Comparison of ENCODE assay signal across 8 mouse cellular contexts in the genomic region with DNA sequence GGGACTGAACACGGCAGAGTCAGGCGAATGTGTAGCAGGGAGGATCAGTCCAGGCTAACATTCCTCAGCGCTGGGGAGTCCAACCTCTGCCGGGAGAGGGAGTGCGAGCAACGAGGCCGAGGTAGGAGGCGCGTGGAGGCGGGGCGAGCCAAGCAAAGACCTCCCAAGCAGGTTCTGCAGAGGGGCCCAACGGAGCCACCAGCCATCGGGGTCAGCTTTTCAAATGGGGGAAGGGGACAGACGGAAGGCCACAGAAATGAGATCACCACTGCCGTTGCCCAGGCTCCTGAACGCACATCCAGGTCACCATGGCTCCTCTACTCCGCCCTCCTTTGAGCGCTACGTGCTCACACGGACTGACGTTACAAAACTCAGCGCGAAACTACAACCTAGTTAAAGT. TPM values are rescaled to one million over a fixed set of nuclear protein-coding genes. Genes with fewer than 3 reads are reported as not detected.
DNase-seq lines count a peak whose midpoint lies in the region; ATAC-seq and TF ChIP-seq lines count a peak whose summit lies in the region.

No protein-coding gene starts in this region.

- peaks cover 0 to 1% of the 10 kb centered on the region in 2 experiments; a peak in 1 of 4 replicates for H3K4me1 ChIP-seq in ES-E14 (ENCODE audit: control insufficient read depth in 2 of 2, insufficient read depth in 2 of 2, low read length in 2 of 2, poor library complexity in 1 of 2)
- H3K4me1 ChIP-seq in lung, adult 2 months (ENCODE audit: control insufficient read depth, insufficient read depth, low read length) = peaks cover 7% of the 10 kb centered on the region

- no peaks in the 10 kb centered on the region for H3K9me3 ChIP-seq in ES-E14 (ENCODE audit: control insufficient read depth, insufficient read depth, low read depth, low read length)

- ATAC-seq in frontal cortex, adult (ENCODE audit: low TSS enrichment) = peak; percentile 85

- peak overlapping the region; percentile 69 to 84 for H3K4me3 ChIP-seq in ES-E14 (ENCODE audit: insufficient read depth in 1 of 2, low read depth in 1 of 2, low read length in 2 of 2, poor library complexity in 1 of 2, severe bottlenecking in 1 of 2)
- peak overlapping the region; percentile 81 for H3K4me3 ChIP-seq in layer of hippocampus, adult 2 months
- H3K4me3 ChIP-seq in lung, adult 2 months (replicated peaks; ENCODE audit: extremely low read depth, low read depth, low read length) = peak overlapping the region; percentile 71

- no peak overlapping the region for H3K9ac ChIP-seq in ES-E14 (ENCODE audit: insufficient read depth, low read depth, low read length, poor library complexity, severe bottlenecking)

- no peak for TF ChIP-seq POLR2A in lung, adult 2 months (IDR thresholded peaks at IDR 0.05; ENCODE audit: borderline replicate concordance, extremely low read depth, low read depth, low read length)

- DNase-seq in ES-E14 (ENCODE audit: low read depth, low spot score) = no peak
- DNase-seq in cerebellum, adult 9-10 months = peak; percentile 54
- peak; percentile 75 to 85 for DNase-seq in heart, postnatal 36 days
- DNase-seq in layer of hippocampus, adult 2 months (ENCODE audit: low spot score in 2 of 2) = peak; percentile 74 to 77
- DNase-seq in lung, adult 2 months = peak; percentile 73
- peak; percentile 68 for DNase-seq in ovary, adult 18-20 months (ENCODE audit: low spot score)
- DNase-seq in c-Kit-positive CD71-positive TER-119-positive erythroid progenitor cells, embryonic 14.5 days (ENCODE audit: low spot score) = no peak

- H3K27ac ChIP-seq in ES-E14 (ENCODE audit: insufficient read depth, low read depth, low read length, poor library complexity, severe bottlenecking) = no peak overlapping the region
- H3K27ac ChIP-seq in layer of hippocampus, adult 2 months = peak overlapping the region; percentile 94

- TF ChIP-seq CTCF in layer of hippocampus, adult 2 months (conservative IDR thresholded peaks at IDR 0.05) = peak; percentile 77
- peak; percentile 23; the same call in 1 of the 2 replicates for TF ChIP-seq CTCF in lung, adult 2 months (IDR thresholded peaks at IDR 0.05; ENCODE audit: insufficient read depth, low read length)

- in situ Hi-C loops in ES-E14 (cut with MboI; ENCODE audit: low sequenced_read_pairs in 2 of 2, unreplicated experiment in 2 of 2) = loop anchor here (10.0 to 25.0 kb wide), 3 partner anchors 614 to 1436 kb away; no protein-coding TSS in a partner anchor

- intact Hi-C loops in heart, postnatal 36 days (cut with DNase I) = loop anchor here (2.0 to 10.0 kb wide), 6 partner anchors 54 to 1596 kb away; no protein-coding TSS in a partner anchor

- H3K36me3 ChIP-seq in ES-E14 (ENCODE audit: control insufficient read depth, insufficient read depth, low read length, poor library complexity, severe bottlenecking) = peaks cover 6% of the 10 kb centered on the region; the same call in 1 of the 2 replicates

- under 1% methylated on average over 23 of the region's 23 CpGs for WGBS in lung, adult 2 months

TF ChIP-seq in ES-E14, 5 proteins besides CTCF, POLR2A, EP300 and RAD21:
- TF ChIP-seq CHD2 (IDR thresholded peaks at IDR 0.05; ENCODE audit: low read depth, low read length) (no peak), HCFC1 (IDR thresholded peaks at IDR 0.05; ENCODE audit: borderline replicate concordance, insufficient read depth, low read length) (no peak), MAFK (IDR thresholded peaks at IDR 0.05; ENCODE audit: insufficient read depth, low read depth, low read length) (no peak), ZNF384 (IDR thresholded peaks at IDR 0.05; ENCODE audit: low read depth, low read length) (no peak), ZC3H11A (IDR thresholded peaks at IDR 0.05; ENCODE audit: borderline replicate concordance, low read depth, low read length) (no peak)

RNA-seq across cellular contexts. Expression of a gene that starts 1.7 kb away (rescaled TPM):
- total RNA-seq in ES-E14 (2012; rRNA removed) = 7.6 and 8.3 TPM in 2 replicates
- total RNA-seq in heart, postnatal 36 days (2021) = 10 to 100 TPM; 23.4 to 40.7 TPM
- total RNA-seq in layer of hippocampus, adult 2 months (2021) = 10 to 100 TPM; 19.7 to 27.8 TPM
- polyA plus RNA-seq in lung, adult 2 months (2012; rRNA removed) = 68.7 and 86.6 TPM in 2 replicates

Comparison
In these comparisons a context has a peak if more than half of its experiments do, and no peak if none do; other contexts are left out.
1. DNase-seq: peak in cerebellum, adult 9-10 months (single experiment), heart, postnatal 36 days (2 of 2), layer of hippocampus, adult 2 months (2 of 2), lung, adult 2 months (single experiment) and ovary, adult 18-20 months (single experiment); none in ES-E14 (single experiment) and c-Kit-positive CD71-positive TER-119-positive erythroid progenitor cells, embryonic 14.5 days (single experiment).
2. Peak in every context shown above with its lines, with median percentiles within 50 percentile points of each other: H3K4me3 ChIP-seq.